Mouse (Mus musculus) urinary bladder, postnatal 36 days (tissue): ENCODE data around the gene Impg1.

Source experiments
- DNase-seq, 2 experiments: peaks; one replicate each; pipeline ENCODE4 v3.0.0; 2022; ENCODE audit warnings: low spot score in 2 of 2, mixed read lengths in 1 of 2

The Impg1 gene

GRCm38 (mm10) chr9:80282426-80282825 is 182.9 kb downstream of the Impg1 start:
- DNase-seq = no peak

- DNase-seq = no peak
Measured at GRCm38 (mm10) chr9:80280724-80281123, 184.6 kb downstream of the Impg1 start.

GRCm38 (mm10) chr9:80277770-80278169 is 187.5 kb downstream of the Impg1 start:
- no peak for DNase-seq

GRCm38 (mm10) chr9:80277157-80277556 is 188.1 kb downstream of the Impg1 start:
- DNase-seq = no peak

GRCm38 (mm10) chr9:80275772-80276134 is 189.5 kb downstream of the Impg1 start:
- DNase-seq = no peak

- DNase-seq = no peak
Measured at GRCm38 (mm10) chr9:80275053-80275771, 190.1 kb downstream of the Impg1 start.

GRCm38 (mm10) chr9:80272951-80273350 is 192.3 kb downstream of the Impg1 start:
- DNase-seq = no peak

GRCm38 (mm10) chr9:80269596-80269995 is 195.7 kb downstream of the Impg1 start:
- no peak for DNase-seq

GRCm38 (mm10) chr9:80266507-80266906 is 198.8 kb downstream of the Impg1 start:
- DNase-seq = no peak

- DNase-seq = no peak
Measured at GRCm38 (mm10) chr9:80266086-80266485, 199.2 kb downstream of the Impg1 start.
